Mouse (Mus musculus): ENCODE results near the gene Htr2b.

Htr2b gene

GRCm38 (mm10) chr1:86111779-86112178, at the start of gene Htr2b:
Gene Htr2b (minus strand): TSS chr1:86111970.
- DNase-seq (ENCODE audit: low read depth, low spot score) = no peak

- peak; percentile 42 for DNase-seq (ENCODE audit: low read depth, low spot score)
Observed at GRCm38 (mm10) chr1:86161061-86161460, 49.3 kb upstream of the Htr2b start.

GRCm38 (mm10) chr1:86160479-86160878, 48.7 kb upstream of the Htr2b start:
- DNase-seq (ENCODE audit: low read depth, low spot score) = peak; percentile 47

GRCm38 (mm10) chr1:86160059-86160458, 48.3 kb upstream of the Htr2b start:
- DNase-seq (ENCODE audit: low read depth, low spot score) = peak; percentile 35

- DNase-seq (ENCODE audit: low read depth, low spot score) = no peak
Observed at GRCm38 (mm10) chr1:86156595-86156994, 44.8 kb upstream of the Htr2b start.

GRCm38 (mm10) chr1:86156075-86156474, 44.3 kb upstream of the Htr2b start:
- no peak for DNase-seq (ENCODE audit: low read depth, low spot score)

- no peak for DNase-seq (ENCODE audit: low read depth, low spot score)
Observed at GRCm38 (mm10) chr1:86154824-86155164, 43.0 kb upstream of the Htr2b start.

GRCm38 (mm10) chr1:86154133-86154823, 42.5 kb upstream of the Htr2b start, which contains the start of gene Armc9:
Gene Armc9 (plus strand): TSS chr1:86154780.
- peak; percentile 91 for DNase-seq (ENCODE audit: low read depth, low spot score)

GRCm38 (mm10) chr1:86152618-86153017, 40.8 kb upstream of the Htr2b start:
- no peak for DNase-seq (ENCODE audit: low read depth, low spot score)

- DNase-seq (ENCODE audit: low read depth, low spot score) = no peak
Observed at GRCm38 (mm10) chr1:86151376-86151775, 39.6 kb upstream of the Htr2b start.

- DNase-seq (ENCODE audit: low read depth, low spot score) = no peak
Observed at GRCm38 (mm10) chr1:86150929-86151328, 39.2 kb upstream of the Htr2b start.

- no peak for DNase-seq (ENCODE audit: low read depth, low spot score)
Observed at GRCm38 (mm10) chr1:86148161-86148560, 36.4 kb upstream of the Htr2b start.

- no peak for DNase-seq (ENCODE audit: low read depth, low spot score)
Observed at GRCm38 (mm10) chr1:86147557-86147956, 35.8 kb upstream of the Htr2b start.

GRCm38 (mm10) chr1:86146293-86146692, 34.5 kb upstream of the Htr2b start:
- DNase-seq (ENCODE audit: low read depth, low spot score) = no peak

GRCm38 (mm10) chr1:86144001-86144944, 32.5 kb upstream of the Htr2b start:
- no peak for DNase-seq (ENCODE audit: low read depth, low spot score)

GRCm38 (mm10) chr1:86143165-86143564, 31.4 kb upstream of the Htr2b start:
- no peak for DNase-seq (ENCODE audit: low read depth, low spot score)

GRCm38 (mm10) chr1:86141081-86141480, 29.3 kb upstream of the Htr2b start:
- no peak for DNase-seq (ENCODE audit: low read depth, low spot score)

- DNase-seq (ENCODE audit: low read depth, low spot score) = no peak
Observed at GRCm38 (mm10) chr1:86135315-86135714, 23.5 kb upstream of the Htr2b start.

GRCm38 (mm10) chr1:86133337-86133736, 21.6 kb upstream of the Htr2b start, which contains the start of gene Gm21972:
Gene Gm21972 (plus strand): TSS chr1:86133637.
- no peak for DNase-seq (ENCODE audit: low read depth, low spot score)

GRCm38 (mm10) chr1:86126036-86126435, 14.3 kb upstream of the Htr2b start:
- no peak for DNase-seq (ENCODE audit: low read depth, low spot score)

- no peak for DNase-seq (ENCODE audit: low read depth, low spot score)
Observed at GRCm38 (mm10) chr1:86119549-86119948, 7.8 kb upstream of the Htr2b start.

- no peak for DNase-seq (ENCODE audit: low read depth, low spot score)
Observed at GRCm38 (mm10) chr1:86114141-86114540, 2.4 kb upstream of the Htr2b start.

GRCm38 (mm10) chr1:86105054-86105453, 6.7 kb downstream of the Htr2b start:
- no peak for DNase-seq (ENCODE audit: low read depth, low spot score)
